Mouse (Mus musculus) retina, postnatal 1 day (tissue): ENCODE results near the gene Ush1g.
A peak's percentile ranks its signal among the peaks of the same experiment; 100 is the strongest.

Experiments
- DNase-seq: peaks from one replicate; pipeline ENCODE4 v3.0.0-alpha.2; 2012

Ush1g gene

GRCm38 (mm10) chr11:115287386-115287785 is 34.5 kb downstream of the Ush1g start:
- DNase-seq, result peak; percentile 49

GRCm38 (mm10) chr11:115286201-115286993 is 35.4 kb downstream of the Ush1g start:
- no peak for DNase-seq

DNA sequence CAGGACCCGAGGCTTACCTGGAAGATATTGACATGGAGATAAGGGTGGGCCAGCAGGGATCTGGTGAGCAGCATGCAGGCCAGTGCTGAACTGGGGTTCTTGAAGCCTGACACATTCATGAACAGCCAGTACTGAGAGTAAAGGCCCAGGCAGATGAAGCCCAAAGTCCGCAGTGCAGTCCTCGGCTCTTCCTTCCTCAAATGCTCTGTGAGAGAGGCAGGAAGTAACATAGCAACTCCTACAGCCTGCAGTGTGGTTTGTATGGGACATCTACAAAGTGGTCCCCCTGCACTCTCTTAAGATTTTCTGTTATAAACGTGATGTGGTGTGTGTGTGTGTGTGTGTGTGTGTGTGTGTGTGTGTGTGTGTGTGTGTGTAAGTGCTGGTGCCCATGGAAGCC is 36.6 kb downstream of the Ush1g start:
- no peak for DNase-seq

DNA sequence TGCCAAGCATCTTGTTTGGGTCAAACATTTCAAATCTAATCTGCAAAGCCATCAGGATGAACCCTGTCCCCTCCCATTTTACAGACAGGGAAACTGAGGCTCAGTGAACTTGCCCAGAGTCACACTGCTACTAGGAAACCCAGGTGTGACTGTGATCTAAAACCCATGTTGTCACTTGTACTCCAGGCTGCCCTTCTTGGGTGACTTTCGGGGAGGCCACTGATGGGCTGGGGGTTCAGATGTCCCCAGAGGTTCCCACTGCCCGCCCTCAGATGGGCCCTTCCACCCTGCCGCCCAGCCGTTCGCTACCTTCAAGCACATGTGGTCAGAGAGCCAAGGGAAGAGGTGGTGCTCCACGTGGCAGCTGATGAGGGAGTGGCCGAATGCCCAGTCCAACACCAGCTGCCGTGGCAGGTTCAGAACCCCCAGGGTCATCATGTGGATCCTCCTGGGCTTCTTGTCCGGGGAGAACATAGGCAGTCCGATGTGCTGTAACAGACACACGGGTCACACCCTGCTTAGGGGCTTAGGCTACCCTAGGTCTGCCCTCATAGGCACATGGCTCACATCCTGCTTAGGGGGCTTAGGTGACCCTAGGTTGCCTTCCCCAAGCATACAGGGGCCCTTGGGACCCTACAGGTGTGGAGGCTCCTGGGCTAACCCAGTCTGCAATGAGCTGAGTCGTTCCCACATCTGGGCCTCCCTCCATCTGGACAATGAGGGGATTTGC is 37.8 kb downstream of the Ush1g start:
- no peak for DNase-seq

GRCm38 (mm10) chr11:115283486-115283765 is 38.4 kb downstream of the Ush1g start:
- no peak for DNase-seq

DNA sequence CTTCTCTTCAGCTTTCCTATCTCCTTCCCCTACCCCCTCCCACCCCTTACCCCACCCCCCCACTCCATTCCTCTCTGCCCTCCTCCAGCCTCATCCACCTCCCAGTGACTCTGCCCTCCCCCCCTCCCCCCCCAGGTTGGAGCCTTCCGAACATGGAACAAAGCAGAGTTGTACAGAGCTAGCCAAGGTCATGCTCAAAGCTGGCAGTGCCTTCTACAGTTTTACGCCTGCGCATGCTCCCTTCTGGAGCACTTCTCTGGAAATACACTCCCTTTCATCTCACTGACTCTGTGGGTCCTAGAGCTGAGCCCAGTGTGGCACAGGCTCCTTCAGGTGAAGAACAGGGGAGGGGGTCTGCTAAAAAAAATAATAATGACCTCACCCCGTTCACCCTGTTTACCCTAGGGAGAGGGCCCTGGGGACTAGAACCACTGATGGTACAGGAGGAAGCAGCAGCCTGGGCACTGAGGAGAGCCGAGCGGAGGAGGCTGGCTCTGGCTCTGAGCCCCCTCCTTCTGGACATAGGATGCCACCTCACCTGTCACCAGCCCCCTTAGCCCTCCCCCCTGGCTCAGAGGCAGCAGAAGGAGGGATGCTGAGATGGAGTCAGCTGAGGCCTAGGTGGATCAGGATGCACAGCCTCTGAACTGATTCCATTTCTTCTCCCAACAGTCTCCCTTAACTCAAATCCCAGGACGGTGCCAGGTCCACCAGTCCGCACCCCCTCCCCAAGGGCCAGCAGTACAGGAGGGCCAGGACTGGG is 38.9 kb downstream of the Ush1g start:
- DNase-seq, result no peak

DNA sequence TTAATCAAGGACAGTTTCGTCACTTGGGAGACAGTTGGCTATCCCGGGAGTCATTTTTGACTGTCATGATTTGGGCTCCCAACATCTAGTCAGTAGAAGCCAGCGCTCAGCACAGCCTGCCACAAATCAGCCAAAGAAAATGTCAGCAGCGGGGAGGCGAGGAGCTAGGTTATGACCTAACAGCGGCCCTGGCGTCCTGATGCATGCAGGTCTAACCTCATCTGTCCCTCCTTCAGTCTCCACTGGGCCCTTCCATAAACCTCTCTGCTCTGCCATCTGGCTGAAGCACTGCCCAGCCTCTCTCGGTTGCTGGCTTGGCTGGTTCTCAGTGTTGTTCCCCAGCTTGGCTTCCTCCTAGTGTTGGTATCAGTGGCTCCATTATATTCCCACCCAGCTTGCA is 39.5 kb downstream of the Ush1g start:
- no peak for DNase-seq

DNA sequence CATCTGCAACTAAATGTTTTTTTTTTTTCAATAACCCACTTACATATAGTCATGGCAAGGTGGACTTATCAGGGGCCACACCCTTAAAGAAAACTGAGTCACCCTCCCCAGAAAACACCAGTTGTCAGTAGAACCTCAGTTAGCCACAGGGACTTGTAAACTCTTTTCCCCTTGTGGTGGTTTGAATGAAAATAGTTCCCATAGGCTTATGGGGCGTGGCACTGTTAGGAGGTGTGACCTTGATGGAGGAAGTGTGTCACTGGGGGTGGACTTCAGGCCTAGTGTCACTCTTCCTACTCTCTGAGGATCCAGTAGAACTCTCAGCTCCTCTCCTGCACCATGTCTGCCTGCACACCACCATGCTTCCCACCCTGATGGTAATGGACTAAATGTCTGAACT is 42.1 kb downstream of the Ush1g start:
- DNase-seq, result no peak

DNA sequence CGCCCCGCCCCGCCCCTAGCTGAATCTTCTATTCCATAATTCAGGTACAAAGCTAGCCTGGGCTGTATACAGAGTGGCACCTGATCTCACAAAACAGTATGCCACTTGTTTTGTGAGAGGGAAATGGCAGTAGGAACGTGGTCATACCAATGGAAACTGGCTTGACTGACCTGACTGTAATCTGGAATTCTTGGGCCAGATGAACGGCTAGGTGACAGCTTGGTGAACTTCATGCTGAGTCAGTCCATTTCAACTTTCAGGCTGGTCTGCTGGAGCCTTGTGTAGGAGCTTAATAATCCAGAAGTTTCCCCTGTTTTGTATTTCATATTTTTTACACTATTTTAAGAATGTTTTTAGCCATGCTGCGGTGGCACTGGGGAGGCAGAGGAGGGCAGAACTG is 43.7 kb downstream of the Ush1g start:
- DNase-seq, result no peak

DNA sequence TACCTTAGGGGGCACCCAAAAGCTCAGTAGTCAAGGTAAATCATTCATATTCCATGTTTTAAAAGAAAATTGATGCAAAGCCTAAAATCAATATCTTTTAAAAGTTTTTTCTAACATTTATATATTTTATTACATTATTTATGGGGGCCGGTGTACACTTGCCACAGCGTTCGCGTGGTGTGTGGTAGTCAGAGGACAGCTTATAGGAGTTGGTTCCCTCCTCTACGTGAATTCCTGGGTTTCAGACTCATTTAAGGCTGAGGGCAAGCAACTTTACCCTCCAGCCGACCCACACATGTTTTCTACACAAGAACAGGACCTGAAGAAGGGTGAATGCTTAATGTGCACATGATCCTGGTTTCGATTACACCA is 44.3 kb downstream of the Ush1g start:
- no peak for DNase-seq

- DNase-seq, result peak; percentile 100
Measured at GRCm38 (mm10) chr11:115276780-115277603, 44.8 kb downstream of the Ush1g start, which contains the start of gene Fdxr. TSS of gene Fdxr (minus strand) at chr11:115277050.

- DNase-seq, result no peak
Measured at GRCm38 (mm10) chr11:115275954-115276353, 45.9 kb downstream of the Ush1g start.

GRCm38 (mm10) chr11:115275509-115275908 is 46.3 kb downstream of the Ush1g start:
- no peak for DNase-seq

- no peak for DNase-seq
Measured at GRCm38 (mm10) chr11:115274771-115275170, 47.1 kb downstream of the Ush1g start.

DNA sequence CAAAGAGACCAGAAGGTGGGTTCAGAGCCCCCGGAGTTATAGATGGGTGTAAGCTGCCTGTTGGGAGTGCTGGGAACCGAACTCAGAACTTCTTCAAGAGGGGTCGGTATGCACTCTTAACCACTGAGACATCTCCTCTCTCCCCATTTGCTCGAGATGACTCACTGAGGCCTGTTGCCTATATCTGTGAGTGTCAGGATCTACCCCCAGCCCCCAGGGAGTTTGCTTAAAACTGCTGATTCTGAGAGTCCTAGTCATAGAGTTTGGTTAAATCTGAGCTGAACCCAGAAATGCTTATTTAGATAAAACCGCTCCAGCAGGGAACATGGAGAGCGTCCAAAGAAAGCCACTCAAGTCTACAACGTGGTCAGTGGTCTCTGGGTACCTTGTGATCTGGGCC is 47.7 kb downstream of the Ush1g start:
- DNase-seq, result no peak

DNA sequence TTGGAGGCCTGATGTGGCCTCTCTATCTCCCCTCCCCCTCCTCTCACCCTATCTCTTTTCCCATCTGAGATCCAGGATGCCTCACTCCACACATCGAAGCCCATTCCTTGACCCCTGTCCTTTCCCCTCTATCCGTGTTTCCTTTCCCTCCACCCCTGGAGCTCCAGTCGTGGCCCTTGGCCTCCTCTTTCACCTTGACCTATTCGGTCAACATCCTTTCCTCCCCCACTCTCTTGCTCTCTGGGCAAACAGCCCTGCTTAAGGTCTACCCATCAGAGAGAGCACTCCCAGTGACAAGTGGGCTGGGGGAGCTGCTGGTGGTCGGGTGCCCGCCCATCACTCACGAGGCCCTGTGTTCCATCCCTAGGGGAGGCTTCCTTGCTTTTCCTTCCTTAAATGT is 48.1 kb downstream of the Ush1g start:
- no peak for DNase-seq

DNA sequence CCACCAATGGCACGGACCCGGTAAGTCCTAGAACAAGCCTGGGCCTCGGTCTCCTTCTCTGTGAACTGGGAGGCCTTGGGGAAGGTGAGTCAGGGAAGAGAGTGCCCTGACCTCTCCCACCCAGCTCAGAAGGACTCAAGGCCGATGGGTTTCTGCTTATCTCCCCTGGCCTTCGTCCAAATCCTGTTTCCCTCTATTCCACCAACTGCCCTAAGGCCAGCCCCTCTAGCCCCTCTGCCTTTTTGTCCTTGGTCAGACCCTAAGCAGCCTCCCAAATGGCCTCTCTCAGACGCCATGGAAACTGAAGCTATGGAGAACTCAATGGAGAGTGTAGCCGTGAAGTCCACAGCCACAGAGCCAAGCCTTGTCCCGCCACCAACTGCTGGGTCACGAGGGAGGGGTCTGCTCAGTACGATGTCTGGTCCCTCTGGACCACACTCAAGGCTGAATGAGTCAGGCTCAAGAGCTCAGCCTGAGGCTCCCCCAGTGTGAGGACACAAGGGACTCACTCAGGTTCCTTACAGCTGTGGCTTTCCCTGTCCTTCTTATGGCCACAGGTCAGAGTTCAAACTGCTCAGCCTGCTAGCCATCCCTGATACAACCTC is 48.8 kb downstream of the Ush1g start:
- no peak for DNase-seq

GRCm38 (mm10) chr11:115271481-115271880 is 50.4 kb downstream of the Ush1g start:
- DNase-seq, result no peak

- no peak for DNase-seq
Measured at GRCm38 (mm10) chr11:115271052-115271451, 50.8 kb downstream of the Ush1g start.

DNA sequence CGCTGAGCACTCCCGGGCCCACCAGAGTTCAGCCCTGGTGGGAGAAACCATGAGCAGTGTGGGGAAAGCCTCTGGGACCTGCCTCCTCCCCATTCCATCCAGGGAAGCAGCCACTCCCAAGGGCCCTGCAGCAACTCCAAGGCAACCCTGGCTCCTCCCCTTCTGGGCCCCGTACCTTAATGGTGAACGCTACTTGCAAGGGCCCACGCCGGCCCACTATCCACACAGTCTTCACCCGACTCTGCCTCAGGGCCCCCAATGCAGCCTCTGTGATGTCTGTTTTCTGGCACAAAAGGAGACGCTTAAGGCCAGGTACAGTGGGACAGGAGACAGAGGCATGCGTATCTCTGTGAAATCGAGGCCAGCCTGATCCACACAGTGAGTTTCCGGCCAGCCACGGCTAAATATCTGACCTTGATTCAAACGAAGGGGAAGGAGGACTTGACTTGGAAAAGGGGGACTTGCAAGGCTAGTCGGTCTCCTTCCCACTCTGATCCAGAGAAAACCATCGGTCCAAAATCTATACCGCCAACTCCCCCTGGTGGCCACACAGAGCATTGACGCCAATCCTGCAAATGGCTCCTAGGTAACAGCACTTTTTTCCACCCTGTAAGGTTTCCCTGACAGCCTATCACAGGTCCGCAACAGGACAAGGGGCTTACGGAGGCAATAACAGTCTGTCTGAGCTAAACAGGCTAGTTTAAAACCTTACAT is 51.5 kb downstream of the Ush1g start:
- DNase-seq, result peak; percentile 86

GRCm38 (mm10) chr11:115269330-115270066 is 52.3 kb downstream of the Ush1g start:
- no peak for DNase-seq
